In genomic region chr7:109171874-109172273, GRCm38 (mm10) we compare ENCODE assay signal across 23 mouse cellular contexts. TPM values are rescaled to one million over a fixed set of nuclear protein-coding genes. Genes with fewer than 3 reads are reported as not detected.
A peak's percentile ranks its signal among the peaks of the same experiment; 100 is the strongest.
DNase-seq lines count a peak whose midpoint lies in the region; ATAC-seq lines count a peak whose summit lies in the region.
"Had no signal": no experiment of that assay in that cellular context is flagged by ENCODE, and none has a peak within 500 bp of the region (broad histone marks: within the 10 kb centered on the region; RNA-seq: fewer than 3 reads in every experiment).

No protein-coding gene starts in this region.

- ATAC-seq in hindbrain, embryonic 12.5 days (ENCODE audit: low FRiP score) = no peak
- ATAC-seq in hindbrain, embryonic 11.5 days (ENCODE audit: low FRiP score) = no peak
- no peak for ATAC-seq in embryonic facial prominence, embryonic 11.5 days (replicated peaks; ENCODE audit: insufficient number of reproducible peaks, low FRiP score, low TSS enrichment, low read depth)
- no peak for ATAC-seq in hindbrain, embryonic 15.5 days (ENCODE audit: low FRiP score, low read depth)
- no peak for ATAC-seq in midbrain, embryonic 16.5 days
- ATAC-seq in intestine, embryonic 15.5 days = no peak
- ATAC-seq: inflammation-experienced regulatory T-cells, adult 6 months; liver, postnatal 0 days; Patski had no signal

- H3K4me3 ChIP-seq in hindbrain, embryonic 12.5 days = no peak overlapping the region
- no peak overlapping the region for H3K4me3 ChIP-seq in hindbrain, embryonic 11.5 days (ENCODE audit: low read depth, low read length)
- no peak overlapping the region for H3K4me3 ChIP-seq in embryonic facial prominence, embryonic 11.5 days (ENCODE audit: low read depth, low read length)
- no peak overlapping the region for H3K4me3 ChIP-seq in hindbrain, embryonic 15.5 days
- H3K4me3 ChIP-seq in midbrain, embryonic 16.5 days (ENCODE audit: low read depth, low read length) = 0 out of 2 replicates have a peak overlapping the region, but pooled peaks have one; percentile 5
- no peak overlapping the region for H3K4me3 ChIP-seq in intestine, embryonic 15.5 days (replicated peaks)
- H3K4me3 ChIP-seq: heart, embryonic 12.5 days; left cerebral cortex, adult 2 months; limb, embryonic 10.5 days; myocyte had no signal

- DNase-seq in hindbrain, embryonic 11.5 days (ENCODE audit: low spot score) = no peak
- peak; percentile 30 for DNase-seq in embryonic facial prominence, embryonic 11.5 days (ENCODE audit: low spot score)
- no peak for DNase-seq in thymus, postnatal 10 days (ENCODE audit: low spot score in 2 of 2)
- DNase-seq in frontal cortex, postnatal 14 days (ENCODE audit: low spot score in 2 of 2) = no peak
- DNase-seq: adrenal gland, postnatal 36 days; cerebellum, adult 8-10 months; embryo, embryonic 11 days; heart, postnatal 14 days; kidney, adult 8-10 months; liver, postnatal 0 days; lung, postnatal 14 days; thymus, adult 2 months had no signal

- H3K36me3 ChIP-seq in hindbrain, embryonic 12.5 days = no peaks in the 10 kb centered on the region
- no peaks in the 10 kb centered on the region for H3K36me3 ChIP-seq in hindbrain, embryonic 11.5 days (ENCODE audit: control insufficient read depth, insufficient read depth, low read length)
- no peaks in the 10 kb centered on the region for H3K36me3 ChIP-seq in embryonic facial prominence, embryonic 11.5 days (replicated peaks; ENCODE audit: control insufficient read depth, insufficient read depth, low read depth, low read length)
- H3K36me3 ChIP-seq in hindbrain, embryonic 15.5 days = no peaks in the 10 kb centered on the region
- no peaks in the 10 kb centered on the region for H3K36me3 ChIP-seq in midbrain, embryonic 16.5 days (ENCODE audit: control insufficient read depth, insufficient read depth, low read length)
- no peaks in the 10 kb centered on the region for H3K36me3 ChIP-seq in intestine, embryonic 15.5 days
- H3K36me3 ChIP-seq: heart, embryonic 12.5 days had no signal

- peak overlapping the region; percentile 98 for H3K4me2 ChIP-seq in hindbrain, embryonic 12.5 days (replicated peaks)
- H3K4me2 ChIP-seq in hindbrain, embryonic 11.5 days (replicated peaks; ENCODE audit: low read depth, low read length) = no peak overlapping the region
- H3K4me2 ChIP-seq in embryonic facial prominence, embryonic 11.5 days (ENCODE audit: low read depth, low read length) = no peak overlapping the region
- peak overlapping the region; percentile 18; the same call in 1 of the 2 replicates for H3K4me2 ChIP-seq in hindbrain, embryonic 15.5 days
- peak overlapping the region; percentile 94 for H3K4me2 ChIP-seq in midbrain, embryonic 16.5 days (ENCODE audit: low read length)
- H3K4me2 ChIP-seq in intestine, embryonic 15.5 days (replicated peaks) = no peak overlapping the region
- H3K4me2 ChIP-seq: heart, embryonic 12.5 days had no signal

- no peak overlapping the region for H3K9ac ChIP-seq in hindbrain, embryonic 12.5 days
- no peak overlapping the region for H3K9ac ChIP-seq in hindbrain, embryonic 11.5 days (ENCODE audit: low read depth, low read length)
- no peak overlapping the region for H3K9ac ChIP-seq in embryonic facial prominence, embryonic 11.5 days (replicated peaks; ENCODE audit: low read length)
- H3K9ac ChIP-seq in hindbrain, embryonic 15.5 days = no peak overlapping the region
- peak overlapping the region; percentile 11; the same call in 1 of the 2 replicates for H3K9ac ChIP-seq in midbrain, embryonic 16.5 days (ENCODE audit: low read depth, low read length)
- H3K9ac ChIP-seq in intestine, embryonic 15.5 days = no peak overlapping the region
- H3K9ac ChIP-seq: heart, embryonic 12.5 days; liver, postnatal 0 days had no signal

- no peaks in the 10 kb centered on the region for H3K9me3 ChIP-seq in hindbrain, embryonic 12.5 days (replicated peaks)
- H3K9me3 ChIP-seq in hindbrain, embryonic 11.5 days (ENCODE audit: control insufficient read depth, low read length) = no peaks in the 10 kb centered on the region
- H3K9me3 ChIP-seq in embryonic facial prominence, embryonic 11.5 days (replicated peaks; ENCODE audit: control insufficient read depth, low read length) = no peaks in the 10 kb centered on the region
- H3K9me3 ChIP-seq in hindbrain, embryonic 15.5 days = no peaks in the 10 kb centered on the region
- no peaks in the 10 kb centered on the region for H3K9me3 ChIP-seq in midbrain, embryonic 16.5 days (replicated peaks; ENCODE audit: control insufficient read depth, low read length, poor library complexity, severe bottlenecking)
- H3K9me3 ChIP-seq in intestine, embryonic 15.5 days = no peaks in the 10 kb centered on the region
- H3K9me3 ChIP-seq: heart, embryonic 12.5 days; limb, embryonic 10.5 days had no signal

- H3K27me3 ChIP-seq in hindbrain, embryonic 12.5 days = peaks cover 26% of the 10 kb centered on the region
- peaks cover 13% of the 10 kb centered on the region; the same call in 1 of the 2 replicates for H3K27me3 ChIP-seq in hindbrain, embryonic 11.5 days (ENCODE audit: control insufficient read depth, insufficient read depth, low read length)
- peaks cover 8% of the 10 kb centered on the region for H3K27me3 ChIP-seq in embryonic facial prominence, embryonic 11.5 days (ENCODE audit: control insufficient read depth, insufficient read depth, low read length)
- peaks cover 24% of the 10 kb centered on the region for H3K27me3 ChIP-seq in hindbrain, embryonic 15.5 days
- H3K27me3 ChIP-seq in midbrain, embryonic 16.5 days (ENCODE audit: control insufficient read depth, insufficient read depth, low read depth, low read length) = no peaks in the 10 kb centered on the region
- peaks cover 53% of the 10 kb centered on the region for H3K27me3 ChIP-seq in intestine, embryonic 15.5 days (replicated peaks)

- 34% methylated on average over 3 of the region's 3 CpGs for WGBS in hindbrain, embryonic 12.5 days
- WGBS in hindbrain, embryonic 11.5 days = 39% methylated on average over 3 of the region's 3 CpGs
- WGBS in embryonic facial prominence, embryonic 11.5 days = 29% methylated on average over 3 of the region's 3 CpGs
- WGBS in hindbrain, embryonic 15.5 days = 50% methylated on average over 3 of the region's 3 CpGs
- 34% methylated on average over 3 of the region's 3 CpGs for WGBS in midbrain, embryonic 16.5 days
- 62% methylated on average over 3 of the region's 3 CpGs for WGBS in intestine, embryonic 15.5 days

- H3K4me1 ChIP-seq in hindbrain, embryonic 12.5 days = peaks cover 55% of the 10 kb centered on the region
- H3K4me1 ChIP-seq in hindbrain, embryonic 11.5 days (replicated peaks; ENCODE audit: control insufficient read depth, insufficient read depth, low read length) = peaks cover 10% of the 10 kb centered on the region
- H3K4me1 ChIP-seq in embryonic facial prominence, embryonic 11.5 days (ENCODE audit: control insufficient read depth, insufficient read depth, low read length) = no peaks in the 10 kb centered on the region
- H3K4me1 ChIP-seq in hindbrain, embryonic 15.5 days (replicated peaks) = peaks cover 48% of the 10 kb centered on the region
- H3K4me1 ChIP-seq in midbrain, embryonic 16.5 days (ENCODE audit: control insufficient read depth, insufficient read depth, low read length) = peaks cover 41% of the 10 kb centered on the region
- peaks cover 29% of the 10 kb centered on the region for H3K4me1 ChIP-seq in intestine, embryonic 15.5 days (replicated peaks)

- H3K27ac ChIP-seq in hindbrain, embryonic 12.5 days = no peak overlapping the region
- H3K27ac ChIP-seq in hindbrain, embryonic 11.5 days (ENCODE audit: low read depth, low read length) = no peak overlapping the region
- no peak overlapping the region for H3K27ac ChIP-seq in embryonic facial prominence, embryonic 11.5 days (replicated peaks; ENCODE audit: low read depth, low read length)
- H3K27ac ChIP-seq in hindbrain, embryonic 15.5 days (replicated peaks) = no peak overlapping the region
- peak overlapping the region; percentile 53 for H3K27ac ChIP-seq in midbrain, embryonic 16.5 days (ENCODE audit: low read length)
- H3K27ac ChIP-seq in intestine, embryonic 15.5 days = no peak overlapping the region
- H3K27ac ChIP-seq: left cerebral cortex, adult 2 months had no signal

RNA-seq across cellular contexts. Expression of gene Lmo1, which starts 3.1 kb away (rescaled TPM):
- 46.3 and 50.9 TPM in 2 replicates for polyA plus RNA-seq in hindbrain, embryonic 12.5 days (2016; fragmentation: Nextera tagmentation; extraction: Ambion mirVana)
- 32.6 and 41.0 TPM in 2 replicates for polyA plus RNA-seq in hindbrain, embryonic 11.5 days (2014; fragmentation: Nextera tagmentation; extraction: Ambion mirVana)
- 20.6 and 33.4 TPM in 2 replicates for polyA plus RNA-seq in embryonic facial prominence, embryonic 11.5 days (2014; fragmentation: Nextera tagmentation; extraction: Ambion mirVana)
- 59.5 and 78.0 TPM in 2 replicates for polyA plus RNA-seq in hindbrain, embryonic 15.5 days (2015; fragmentation: Nextera tagmentation; extraction: Ambion mirVana)
- 101 and 126 TPM in 2 replicates for polyA plus RNA-seq in midbrain, embryonic 16.5 days (2015; fragmentation: Nextera tagmentation; extraction: Ambion mirVana)
- polyA plus RNA-seq in intestine, embryonic 15.5 days (2015; fragmentation: Nextera tagmentation; extraction: Ambion mirVana) = 3.5 and 3.8 TPM in 2 replicates
- polyA plus RNA-seq: inflammation-experienced regulatory T-cells, adult 6 months; liver, adult 2 months had no signal

Comparison
In these comparisons a context has a peak if more than half of its experiments do, and no peak if none do; other contexts are left out.
1. H3K4me2 ChIP-seq: peak in hindbrain, embryonic 12.5 days (single experiment), hindbrain, embryonic 15.5 days (single experiment) and midbrain, embryonic 16.5 days (single experiment); none in hindbrain, embryonic 11.5 days (single experiment), embryonic facial prominence, embryonic 11.5 days (single experiment) and intestine, embryonic 15.5 days (single experiment).